Mouse (Mus musculus): ENCODE data around the gene Fcrla. TPM values are rescaled to one million over a fixed set of nuclear protein-coding genes. Genes with fewer than 3 reads are reported as not detected.
"Not testable (repeated sequence)": the region's sequence is repeated elsewhere in the genome, so short reads cannot be mapped to it uniquely, and the experiment has no call there.

Gene Fcrla
- polyA plus RNA-seq (2015; fragmentation: Nextera tagmentation; extraction: Ambion mirVana) = 0.67 and 0.76 TPM in 2 replicates

- DNase-seq (ENCODE audit: low spot score) = no peak
- Histone ChIP-seq H3K9me3 (ENCODE audit: low read length) (no peaks in the 10 kb centered on the region), H3K4me3 (ENCODE audit: low read depth, low read length) (no peak within 1 kb of the TSS), H3K27me3 (replicated peaks; ENCODE audit: insufficient read depth, low read length) (no peaks in the 10 kb centered on the region), H3K4me1 (ENCODE audit: insufficient read depth, low read depth, low read length) (no peaks in the 10 kb centered on the region), H3K9ac (replicated peaks; ENCODE audit: low read depth) (no peak within 1 kb of the TSS), H3K4me2 (replicated peaks; ENCODE audit: low read depth, low read length) (no peak within 1 kb of the TSS), H3K36me3 (ENCODE audit: insufficient read depth, low read length) (no peaks in the 10 kb centered on the region), H3K27ac (ENCODE audit: low read length) (no peak within 1 kb of the TSS)
- TF ChIP-seq EP300 (IDR thresholded peaks at IDR 0.05) (no peak), CTCF (IDR thresholded peaks at IDR 0.05) (no peak)
- ATAC-seq = no peak
- WGBS = 73% methylated on average over 3 of the region's 3 CpGs
Observed at GRCm38 (mm10) chr1:170927378-170927777, at the start of gene Fcrla. TSS of gene Fcrla (minus strand) at chr1:170927583.

GRCm38 (mm10) chr1:170976447-170976846 lies 49.1 kb upstream of the Fcrla start, which contains the start of gene Fcgr2b:
TSS of gene Fcgr2b (minus strand) at chr1:170976547.
- DNase-seq (ENCODE audit: low spot score) (no peak), ATAC-seq (no peak)
- Histone ChIP-seq H3K27me3 (replicated peaks; ENCODE audit: insufficient read depth, low read length) (no peaks in the 10 kb centered on the region), H3K9ac (replicated peaks; ENCODE audit: low read depth) (no peak within 1 kb of the TSS), H3K4me2 (replicated peaks; ENCODE audit: low read depth, low read length) (no peak within 1 kb of the TSS), H3K27ac (ENCODE audit: low read length) (no peak within 1 kb of the TSS), H3K4me1 (ENCODE audit: insufficient read depth, low read depth, low read length) (no peaks in the 10 kb centered on the region), H3K9me3 (ENCODE audit: low read length) (no peaks in the 10 kb centered on the region), H3K4me3 (ENCODE audit: low read depth, low read length) (no peak within 1 kb of the TSS), H3K36me3 (ENCODE audit: insufficient read depth, low read length) (no peaks in the 10 kb centered on the region)
- no peak for TF ChIP-seq EP300 (IDR thresholded peaks at IDR 0.05)
- TF ChIP-seq CTCF (IDR thresholded peaks at IDR 0.05) = no peak
- 78% methylated on average over 5 of the region's 5 CpGs for WGBS

GRCm38 (mm10) chr1:170975751-170976161 lies 48.4 kb upstream of the Fcrla start:
- Histone ChIP-seq H3K9me3 (ENCODE audit: low read length) (no peaks in the 10 kb centered on the region), H3K4me1 (ENCODE audit: insufficient read depth, low read depth, low read length) (no peaks in the 10 kb centered on the region), H3K27me3 (replicated peaks; ENCODE audit: insufficient read depth, low read length) (no peaks in the 10 kb centered on the region), H3K36me3 (ENCODE audit: insufficient read depth, low read length) (no peaks in the 10 kb centered on the region), H3K4me2 (replicated peaks; ENCODE audit: low read depth, low read length) (no peak overlapping the region), H3K27ac (ENCODE audit: low read length) (no peak overlapping the region), H3K9ac (replicated peaks; ENCODE audit: low read depth) (no peak overlapping the region), H3K4me3 (ENCODE audit: low read depth, low read length) (no peak overlapping the region)
- TF ChIP-seq EP300 (IDR thresholded peaks at IDR 0.05) (no peak), CTCF (IDR thresholded peaks at IDR 0.05) (no peak)
- ATAC-seq = no peak
- WGBS = 68% methylated on average over 7 of the region's 7 CpGs
- DNase-seq (ENCODE audit: low spot score) = peak; percentile 25

- not testable (repeated sequence) for DNase-seq (ENCODE audit: low spot score); H3K9me3 ChIP-seq (ENCODE audit: low read length); H3K27me3 ChIP-seq (replicated peaks; ENCODE audit: insufficient read depth, low read length); H3K9ac ChIP-seq (replicated peaks; ENCODE audit: low read depth); H3K36me3 ChIP-seq (ENCODE audit: insufficient read depth, low read length); H3K27ac ChIP-seq (ENCODE audit: low read length); H3K4me1 ChIP-seq (ENCODE audit: insufficient read depth, low read depth, low read length); H3K4me2 ChIP-seq (replicated peaks; ENCODE audit: low read depth, low read length); ATAC-seq; H3K4me3 ChIP-seq (ENCODE audit: low read depth, low read length)
- 67% methylated on average over 2 of the region's 2 CpGs for WGBS
Observed at GRCm38 (mm10) chr1:170975350-170975749, 48.0 kb upstream of the Fcrla start.

GRCm38 (mm10) chr1:170974736-170975135 lies 47.4 kb upstream of the Fcrla start:
- no peaks in the 10 kb centered on the region for H3K36me3 ChIP-seq (ENCODE audit: insufficient read depth, low read length)
- TF ChIP-seq CTCF (IDR thresholded peaks at IDR 0.05) (no peak), EP300 (IDR thresholded peaks at IDR 0.05) (no peak)
- DNase-seq (ENCODE audit: low spot score) = no peak
- WGBS = 94% methylated on average over 2 of the region's 2 CpGs
- no peak overlapping the region for H3K4me3 ChIP-seq (ENCODE audit: low read depth, low read length)
- H3K27ac ChIP-seq (ENCODE audit: low read length) = no peak overlapping the region
- H3K27me3 ChIP-seq (replicated peaks; ENCODE audit: insufficient read depth, low read length) = no peaks in the 10 kb centered on the region
- no peak overlapping the region for H3K4me2 ChIP-seq (replicated peaks; ENCODE audit: low read depth, low read length)
- no peak overlapping the region for H3K9ac ChIP-seq (replicated peaks; ENCODE audit: low read depth)
- H3K9me3 ChIP-seq (ENCODE audit: low read length) = no peaks in the 10 kb centered on the region
- ATAC-seq = no peak
- H3K4me1 ChIP-seq (ENCODE audit: insufficient read depth, low read depth, low read length) = no peaks in the 10 kb centered on the region

GRCm38 (mm10) chr1:170974171-170974570 lies 46.8 kb upstream of the Fcrla start:
- H3K4me1 ChIP-seq (ENCODE audit: insufficient read depth, low read depth, low read length) = no peaks in the 10 kb centered on the region
- 76% methylated on average over 8 of the region's 8 CpGs for WGBS
- H3K27ac ChIP-seq (ENCODE audit: low read length) = no peak overlapping the region

GRCm38 (mm10) chr1:170972936-170973335 lies 45.6 kb upstream of the Fcrla start:
- WGBS = 60% methylated on average over 4 of the region's 4 CpGs
- Histone ChIP-seq H3K27me3 (replicated peaks; ENCODE audit: insufficient read depth, low read length) (no peaks in the 10 kb centered on the region), H3K4me2 (replicated peaks; ENCODE audit: low read depth, low read length) (no peak overlapping the region), H3K4me3 (ENCODE audit: low read depth, low read length) (no peak overlapping the region), H3K9me3 (ENCODE audit: low read length) (no peaks in the 10 kb centered on the region), H3K36me3 (ENCODE audit: insufficient read depth, low read length) (no peaks in the 10 kb centered on the region), H3K27ac (ENCODE audit: low read length) (no peak overlapping the region), H3K9ac (replicated peaks; ENCODE audit: low read depth) (no peak overlapping the region), H3K4me1 (ENCODE audit: insufficient read depth, low read depth, low read length) (no peaks in the 10 kb centered on the region)
- TF ChIP-seq EP300 (IDR thresholded peaks at IDR 0.05) = no peak
- no peak for TF ChIP-seq CTCF (IDR thresholded peaks at IDR 0.05)
- ATAC-seq (no peak), DNase-seq (ENCODE audit: low spot score) (no peak)

More at GRCm38 (mm10) chr1:170974171-170974570, 46.8 kb upstream of the Fcrla start:
- Histone ChIP-seq H3K9me3 (ENCODE audit: low read length) (no peaks in the 10 kb centered on the region), H3K9ac (replicated peaks; ENCODE audit: low read depth) (no peak overlapping the region), H3K4me2 (replicated peaks; ENCODE audit: low read depth, low read length) (no peak overlapping the region), H3K27me3 (replicated peaks; ENCODE audit: insufficient read depth, low read length) (no peaks in the 10 kb centered on the region), H3K4me3 (ENCODE audit: low read depth, low read length) (no peak overlapping the region), H3K36me3 (ENCODE audit: insufficient read depth, low read length) (no peaks in the 10 kb centered on the region)
- TF ChIP-seq EP300 (IDR thresholded peaks at IDR 0.05) = no peak
- no peak for TF ChIP-seq CTCF (IDR thresholded peaks at IDR 0.05)
- DNase-seq (ENCODE audit: low spot score) = no peak
- no peak for ATAC-seq
